Mouse (Mus musculus) midbrain, embryonic 16.5 days (tissue): ENCODE measurements around the gene Naa40. TPM values are rescaled to one million over a fixed set of nuclear protein-coding genes. Genes with fewer than 3 reads are reported as not detected.
A peak's percentile ranks its signal among the peaks of the same experiment; 100 is the strongest.

ENCODE experiments used
- ATAC-seq: fragments of 200-750 bp; cut with Nextera tagmentation; 2 replicates; pipeline ENCODE4 v1.8.0; 2017; ENCODE audit warnings: moderate TSS enrichment
- H3K27ac ChIP-seq: fragments of 300-500 bp; sonication (generic); 2 replicates; pipeline ENCODE4 v1.5.1; 2014; ENCODE audit warnings: mild to moderate bottlenecking, low read length, mixed read lengths
- H3K27me3 ChIP-seq: fragments of 300-500 bp; sonication (generic); 2 replicates; pipeline ENCODE4 v1.6.1; 2014; ENCODE audit warnings: low read depth, low read length, mixed read lengths; ENCODE audit not compliant: control insufficient read depth, insufficient read depth
- H3K36me3 ChIP-seq: fragments of 300-500 bp; sonication (generic); 2 replicates; pipeline ENCODE4 v1.6.1; 2014; ENCODE audit warnings: mild to moderate bottlenecking, low read length, moderate library complexity, mixed read lengths; ENCODE audit not compliant: control insufficient read depth, insufficient read depth
- H3K4me1 ChIP-seq: fragments of 300-500 bp; sonication (generic); 2 replicates; pipeline ENCODE4 v1.6.1; 2014; ENCODE audit warnings: mild to moderate bottlenecking, low read length, mixed read lengths; ENCODE audit not compliant: control insufficient read depth, insufficient read depth
- H3K4me2 ChIP-seq: fragments of 300-500 bp; sonication (generic); 2 replicates; pipeline ENCODE4 v1.6.1; 2014; ENCODE audit warnings: mild to moderate bottlenecking, low read length, mixed read lengths
- H3K4me3 ChIP-seq: fragments of 300-500 bp; sonication (generic); 2 replicates; pipeline ENCODE4 v1.5.1; 2014; ENCODE audit warnings: low read depth, mild to moderate bottlenecking, low read length, moderate library complexity, mixed read lengths
- H3K9ac ChIP-seq: fragments of 300-500 bp; sonication (generic); 2 replicates; pipeline ENCODE4 v1.6.1; 2014; ENCODE audit warnings: low read depth, low read length, mixed read lengths
- H3K9me3 ChIP-seq: fragments of 300-500 bp; sonication (generic); replicated peaks from 2 replicates; pipeline ENCODE4 v1.6.1; 2014; ENCODE audit warnings: mild to moderate bottlenecking, low read length, mixed read lengths; ENCODE audit not compliant: control insufficient read depth, poor library complexity, severe bottlenecking
- WGBS: fragments of 180-500 bp; shearing (Covaris S2); extraction: QIAGEN DNeasy Blood & Tissue Kit; methylation state at CpG from one replicate; pipeline ENCODE4 v1.1.7; 2014; 5-methylcytosine and 5-hydroxymethylcytosine counted together
- polyA plus RNA-seq: library from polyadenylated mRNA; unstranded; fragments of >200 nt; fragmentation: Nextera tagmentation; extraction: Ambion mirVana; gene quantifications from 2 replicates; pipeline ENCODE4 v1.2.1, GENCODE M21; 2015

The Naa40 gene
- polyA plus RNA-seq, 1 experiment from 2014 or later: 69.6 TPM

- peaks cover 18% of the 10 kb centered on the region for H3K4me1 ChIP-seq
- H3K9me3 ChIP-seq: no peaks in the 10 kb centered on the region
- H3K4me3 ChIP-seq: no peak overlapping the region
- H3K27me3 ChIP-seq: peaks cover 2% of the 10 kb centered on the region; the same call in 1 of the 2 replicates
- no peaks in the 10 kb centered on the region for H3K36me3 ChIP-seq
- no peak for ATAC-seq
- H3K4me2 ChIP-seq: no peak overlapping the region
- H3K27ac ChIP-seq: no peak overlapping the region
- WGBS: 57% methylated on average over 7 of the region's 7 CpGs
- no peak overlapping the region for H3K9ac ChIP-seq
Observed at GRCm38 (mm10) chr19:7181496-7181895, 59.5 kb downstream of the Naa40 start.

- WGBS: 72% methylated on average over 8 of the region's 8 CpGs
- H3K9me3 ChIP-seq: no peaks in the 10 kb centered on the region
- no peak overlapping the region for H3K4me2 ChIP-seq
- no peak overlapping the region for H3K27ac ChIP-seq
- no peaks in the 10 kb centered on the region for H3K36me3 ChIP-seq
- H3K4me1 ChIP-seq: peaks cover 14% of the 10 kb centered on the region
- H3K27me3 ChIP-seq: peaks cover under 1% of the 10 kb centered on the region; the same call in 1 of the 2 replicates
- H3K9ac ChIP-seq: no peak overlapping the region
- no peak overlapping the region for H3K4me3 ChIP-seq
- no peak for ATAC-seq
Observed at GRCm38 (mm10) chr19:7180756-7181405, 60.1 kb downstream of the Naa40 start.

GRCm38 (mm10) chr19:7178841-7179452 is 62.0 kb downstream of the Naa40 start:
- ATAC-seq: no peak
- Histone ChIP-seq H3K9me3 (no peaks in the 10 kb centered on the region), H3K27me3 (no peaks in the 10 kb centered on the region), H3K36me3 (no peaks in the 10 kb centered on the region), H3K4me1 (peaks cover 14% of the 10 kb centered on the region), H3K9ac (no peak overlapping the region), H3K4me3 (no peak overlapping the region), H3K27ac (no peak overlapping the region), H3K4me2 (no peak overlapping the region)
- WGBS: 28% methylated on average over 3 of the region's 3 CpGs

- H3K9ac ChIP-seq: no peak overlapping the region
- no peak for ATAC-seq
- no peaks in the 10 kb centered on the region for H3K27me3 ChIP-seq
- 52% methylated on average over 13 of the region's 13 CpGs for WGBS
- no peak overlapping the region for H3K4me2 ChIP-seq
- H3K4me3 ChIP-seq: no peak overlapping the region
- no peaks in the 10 kb centered on the region for H3K36me3 ChIP-seq
- H3K27ac ChIP-seq: no peak overlapping the region
- peaks cover 10% of the 10 kb centered on the region for H3K4me1 ChIP-seq
- H3K9me3 ChIP-seq: no peaks in the 10 kb centered on the region
Observed at GRCm38 (mm10) chr19:7177804-7178511, 63.0 kb downstream of the Naa40 start.

GRCm38 (mm10) chr19:7176041-7176696 is 64.8 kb downstream of the Naa40 start:
- H3K36me3 ChIP-seq: no peaks in the 10 kb centered on the region
- no peak overlapping the region for H3K4me3 ChIP-seq
- no peak for ATAC-seq
- H3K27ac ChIP-seq: no peak overlapping the region
- H3K27me3 ChIP-seq: no peaks in the 10 kb centered on the region
- H3K4me1 ChIP-seq: peaks cover 13% of the 10 kb centered on the region
- WGBS: 7% methylated on average over 11 of the region's 11 CpGs
- no peak overlapping the region for H3K4me2 ChIP-seq
- peak overlapping the region; percentile 23; the same call in 1 of the 2 replicates for H3K9ac ChIP-seq
- no peaks in the 10 kb centered on the region for H3K9me3 ChIP-seq

Other genes starting within 250 kb of the Naa40 start
- gene Dnajc4, start 248.6 kb downstream of the Naa40 start, polyA plus RNA-seq: 21.6 and 22.9 TPM in 2 replicates
- 19.4 and 19.6 TPM in 2 replicates for gene Nudt22, start 245.1 kb downstream of the Naa40 start, polyA plus RNA-seq
- gene Trpt1, start 245.1 kb downstream of the Naa40 start, polyA plus RNA-seq: 17.2 and 17.3 TPM in 2 replicates
- 3.0 and 3.5 TPM in 2 replicates for gene Fermt3, start 221.7 kb downstream of the Naa40 start, polyA plus RNA-seq
- 204 and 211 TPM in 2 replicates for gene Stip1, start 201.2 kb downstream of the Naa40 start, polyA plus RNA-seq
- gene Macrod1, start 184.4 kb downstream of the Naa40 start, polyA plus RNA-seq: 4.4 and 5.9 TPM in 2 replicates
- 11.6 and 12.0 TPM in 2 replicates for gene Flrt1, start 135.5 kb downstream of the Naa40 start, polyA plus RNA-seq
- 235 and 240 TPM in 2 replicates for gene Otub1, start 34.9 kb downstream of the Naa40 start, polyA plus RNA-seq
- 837 and 884 TPM in 2 replicates for gene Cox8a, start 23.6 kb downstream of the Naa40 start, polyA plus RNA-seq
- 17.9 and 20.1 TPM in 2 replicates for gene Rcor2, start 26.1 kb upstream of the Naa40 start, polyA plus RNA-seq
- 42.2 and 43.8 TPM in 2 replicates for gene Mark2, start 100.7 kb upstream of the Naa40 start, polyA plus RNA-seq
- 30.7 and 32.3 TPM in 2 replicates for gene Spindoc, start 141.8 kb upstream of the Naa40 start, polyA plus RNA-seq
- 11.0 and 12.0 TPM in 2 replicates for gene 2700081O15Rik, start 176.4 kb upstream of the Naa40 start, polyA plus RNA-seq
- gene Rtn3, start 242.1 kb upstream of the Naa40 start, polyA plus RNA-seq: 654 and 682 TPM in 2 replicates